Mouse (Mus musculus) hindlimb bud, embryonic 11.5 days (tissue): ENCODE data around the gene Ankrd33.
"Not testable (repeated sequence)": the region's sequence is repeated elsewhere in the genome, so short reads cannot be mapped to it uniquely, and the experiment has no call there.

ENCODE experiments used
- DNase-seq: peaks from one replicate; pipeline ENCODE4 v3.0.0-alpha.2; 2012; ENCODE audit warnings: low read depth, low spot score; ENCODE audit errors: extremely low spot score

Ankrd33 gene

DNA sequence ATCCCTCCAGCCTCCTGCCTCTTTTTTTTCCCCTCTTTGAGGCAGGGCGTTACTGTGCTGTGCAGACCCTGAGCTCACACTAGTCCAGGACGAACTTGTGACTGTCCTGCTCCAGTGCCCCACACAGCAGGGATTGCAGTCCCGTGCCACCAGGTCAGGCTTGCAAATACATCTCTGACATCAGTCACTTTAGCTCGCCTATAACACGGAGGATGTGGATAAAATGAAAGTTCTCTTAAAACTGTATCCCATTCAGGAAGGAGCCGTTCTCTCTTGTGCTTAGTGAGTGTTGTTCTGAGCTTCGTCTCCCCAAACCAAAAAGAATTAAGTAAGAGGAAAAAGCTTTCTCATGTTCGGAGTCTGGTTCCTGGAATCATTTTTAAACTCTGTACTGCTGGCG lies 29.1 kb upstream of the Ankrd33 start:
- no peak for DNase-seq

DNA sequence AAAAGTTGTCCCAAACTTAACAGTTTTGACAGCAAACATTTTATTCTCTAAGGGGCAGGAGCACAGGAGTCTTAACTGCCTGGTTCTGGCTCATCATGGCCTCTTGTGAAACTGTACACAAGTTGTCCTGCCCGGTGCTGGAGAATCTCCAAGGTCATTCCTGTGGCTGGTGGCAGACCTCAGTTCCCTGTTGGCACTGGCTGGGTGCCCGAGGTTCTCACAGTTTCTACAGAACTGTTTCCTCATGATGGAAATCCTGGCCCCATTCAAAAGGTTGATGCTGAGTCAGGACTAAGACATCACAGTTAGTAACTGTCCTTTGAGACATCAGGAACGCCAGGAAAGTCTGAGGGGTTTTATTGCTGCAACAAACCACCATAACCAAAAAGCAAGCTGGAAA lies 28.6 kb upstream of the Ankrd33 start:
- no peak for DNase-seq

GRCm38 (mm10) chr15:101088291-101088690 lies 27.3 kb upstream of the Ankrd33 start:
- no peak for DNase-seq

- DNase-seq, result no peak
Measured at GRCm38 (mm10) chr15:101091551-101091950, 24.0 kb upstream of the Ankrd33 start.

DNA sequence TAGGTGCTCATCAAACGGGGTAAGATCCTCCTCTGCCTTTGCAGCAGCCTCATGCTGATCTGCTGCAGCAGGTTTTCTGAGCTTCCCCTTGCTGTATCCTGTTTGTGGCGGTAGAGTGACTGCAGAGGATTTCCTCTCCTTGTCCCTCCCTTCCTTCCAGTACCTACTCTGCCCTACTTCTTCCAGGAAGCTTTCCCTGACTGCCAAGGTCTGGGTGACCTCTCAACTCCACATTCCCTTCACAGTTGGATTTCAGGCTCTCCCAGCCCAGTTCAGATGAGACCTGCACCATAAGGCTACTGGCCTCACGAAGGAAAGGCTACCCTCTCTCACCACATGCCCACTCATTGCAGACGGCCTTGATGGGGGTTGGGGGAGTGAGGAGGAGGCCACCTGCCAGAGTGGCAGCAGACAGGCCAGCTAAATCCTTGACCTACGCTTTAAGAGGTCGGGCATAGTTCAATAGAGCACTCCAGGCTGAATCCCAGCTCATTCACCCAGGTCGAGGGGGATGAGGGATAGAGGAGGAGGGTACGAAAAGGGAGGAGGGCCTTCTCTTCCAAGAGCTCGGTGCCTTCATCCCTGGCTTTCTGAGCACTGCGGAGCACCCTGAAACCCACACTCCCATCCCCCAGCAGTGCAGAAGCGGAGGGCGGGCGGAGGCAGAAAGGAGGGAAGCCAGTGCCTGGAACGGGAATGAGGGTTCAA lies 23.3 kb upstream of the Ankrd33 start:
- no peak for DNase-seq

DNA sequence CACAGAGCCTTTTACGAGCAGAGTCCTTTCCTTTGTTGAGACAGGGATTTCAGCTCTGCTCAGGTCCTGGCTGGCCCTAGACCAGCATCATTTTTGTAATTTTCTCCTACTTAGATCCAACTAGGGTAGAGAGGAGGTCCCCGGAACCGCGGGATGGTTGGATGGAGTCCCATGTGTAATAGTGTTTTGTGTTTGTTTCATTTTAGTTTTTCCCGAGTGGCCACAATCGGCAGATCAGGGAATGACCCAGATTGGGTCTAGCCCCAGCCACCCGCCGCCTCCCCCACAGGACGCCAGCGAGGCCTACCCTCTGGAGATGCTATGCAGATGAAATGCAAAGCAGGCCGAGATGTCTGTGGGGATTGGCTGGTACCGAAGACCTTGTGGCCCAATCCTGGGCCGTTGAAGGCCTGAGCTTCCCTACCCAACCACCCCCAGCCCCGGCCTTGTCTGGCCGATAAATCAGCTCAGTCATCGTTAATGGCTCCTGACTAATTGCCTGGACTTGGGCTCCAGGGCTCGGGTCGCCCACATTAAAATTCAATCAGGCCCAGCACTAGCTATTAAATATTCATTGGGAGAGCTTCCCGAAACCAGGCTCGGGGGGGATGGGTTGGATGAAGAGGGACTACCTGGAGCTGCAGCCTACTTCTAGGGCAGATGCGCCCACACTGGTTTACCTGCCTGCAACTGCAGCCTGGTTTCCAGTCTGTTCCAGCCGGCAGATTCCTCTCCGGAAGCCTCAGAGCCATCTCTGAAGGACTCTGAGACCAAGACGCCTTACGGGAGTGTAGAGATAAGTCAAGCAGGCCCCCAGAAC lies 22.5 kb upstream of the Ankrd33 start:
- DNase-seq, result no peak

DNA sequence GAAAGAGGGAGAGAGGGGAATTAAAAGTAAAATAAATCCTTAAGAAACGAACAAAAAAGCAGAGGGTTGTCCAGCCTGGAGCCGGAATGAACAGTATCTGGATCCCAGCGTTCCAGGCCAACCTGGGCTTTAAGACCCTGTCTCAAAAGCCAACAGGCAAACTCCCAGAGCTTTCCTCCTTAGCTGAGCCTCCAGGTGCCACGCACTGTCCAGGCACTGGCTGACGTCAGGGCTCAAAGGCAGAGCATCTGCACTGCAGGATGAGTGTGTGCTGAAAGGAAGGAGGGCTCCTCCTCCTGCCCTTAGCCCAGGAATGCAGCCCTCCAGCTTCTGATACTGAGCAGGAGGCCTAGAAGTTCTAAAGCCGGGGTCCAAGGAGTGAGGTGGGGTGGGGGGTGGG lies 21.6 kb upstream of the Ankrd33 start:
- no peak for DNase-seq

GRCm38 (mm10) chr15:101094979-101095378 lies 20.6 kb upstream of the Ankrd33 start:
- no peak for DNase-seq

DNA sequence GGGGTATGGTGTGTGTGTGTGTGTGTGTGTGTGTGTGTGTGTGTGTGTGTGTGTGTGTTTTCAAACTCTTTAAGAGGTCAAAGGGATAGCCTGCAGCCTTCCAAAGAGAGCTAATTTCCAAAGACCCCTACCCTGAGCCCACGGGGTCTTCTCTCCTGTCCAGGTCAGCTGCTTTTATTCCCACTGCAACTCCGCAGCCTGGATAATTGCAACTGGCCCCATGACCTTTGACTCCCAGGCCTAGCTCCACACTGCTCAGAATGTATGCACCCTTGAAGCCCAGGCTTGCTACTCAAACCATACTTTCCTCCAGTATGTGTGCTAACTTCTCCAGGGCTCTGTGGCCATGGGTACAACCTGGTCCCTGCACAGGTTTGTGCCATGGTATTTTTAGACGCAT lies 20.2 kb upstream of the Ankrd33 start:
- DNase-seq, result no peak

DNA sequence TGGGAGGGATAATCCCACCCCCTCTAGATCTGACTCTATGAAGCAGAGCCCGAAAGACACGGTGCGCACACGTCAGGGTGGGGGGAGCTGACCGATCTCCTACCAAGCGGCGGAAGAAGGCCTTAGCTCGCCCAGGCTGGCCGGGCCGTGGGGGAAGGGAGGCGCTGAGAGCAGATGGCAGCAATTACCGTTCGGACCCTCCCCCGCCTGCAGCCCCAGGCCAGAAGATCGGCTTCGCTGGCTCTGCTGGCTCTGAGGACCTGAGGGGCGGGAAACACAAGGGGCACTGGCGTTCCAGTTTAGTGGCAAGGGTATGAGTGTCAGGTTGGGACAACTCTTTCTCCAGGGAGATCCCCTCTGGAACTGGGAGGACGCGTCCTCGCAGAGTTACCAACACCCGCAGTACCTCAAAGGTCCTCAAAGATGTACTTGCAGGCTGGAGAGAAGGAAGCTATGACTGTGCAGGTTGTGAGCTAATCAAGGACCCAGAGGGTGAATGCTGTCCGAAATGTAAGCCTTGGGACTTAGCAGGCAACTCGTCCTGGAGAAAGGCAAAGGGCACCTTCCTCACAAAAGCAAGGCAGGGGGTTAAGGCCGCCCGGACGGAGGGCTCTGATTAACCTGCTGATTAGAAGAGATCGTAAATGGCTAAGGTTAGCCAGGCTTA lies 17.4 kb upstream of the Ankrd33 start:
- DNase-seq, result no peak

DNA sequence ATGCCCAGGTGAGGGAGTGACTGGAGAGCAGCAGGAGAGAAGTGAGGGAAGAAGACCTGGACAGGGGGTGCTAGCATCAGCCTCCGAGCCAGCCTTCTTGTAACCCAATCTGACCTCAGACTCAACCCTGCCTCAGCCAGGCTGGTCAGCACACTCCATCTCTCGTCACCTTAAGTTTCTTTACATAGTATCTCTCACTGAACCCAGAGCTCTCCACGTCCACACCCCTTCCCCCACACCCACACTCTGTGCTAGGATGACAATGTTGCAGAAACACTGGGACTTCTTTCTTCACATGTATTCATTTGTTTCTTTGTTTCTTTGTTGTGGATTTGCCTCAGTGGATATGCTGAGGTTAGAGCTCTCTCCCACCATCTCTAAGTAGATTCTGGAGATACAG lies 14.6 kb upstream of the Ankrd33 start:
- DNase-seq, result no peak

- no peak for DNase-seq
Measured at GRCm38 (mm10) chr15:101103605-101104304, 11.8 kb upstream of the Ankrd33 start.

DNA sequence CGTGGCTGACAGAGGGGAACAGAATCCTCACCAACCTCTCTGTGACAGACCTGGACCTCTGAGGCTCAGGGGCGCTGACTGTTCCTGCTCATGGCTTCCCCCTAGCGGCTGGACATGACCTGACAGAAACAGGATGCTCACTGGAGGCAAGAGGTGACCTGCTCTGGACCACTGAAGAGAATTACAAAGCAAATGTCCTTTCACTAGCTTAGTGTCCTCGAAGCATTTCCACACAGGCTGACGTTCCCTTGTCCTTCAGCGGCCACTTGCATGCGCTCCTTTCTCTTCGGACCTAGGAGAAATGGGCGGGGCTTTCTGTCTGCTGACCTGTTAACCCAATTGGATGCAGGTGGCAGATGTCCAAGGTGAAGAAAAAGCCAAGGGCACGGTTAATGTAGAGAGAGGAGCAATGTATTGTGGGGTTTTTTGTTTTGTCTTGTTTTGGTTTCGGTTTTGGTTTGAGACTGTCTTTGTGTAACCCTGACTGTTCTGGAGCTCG lies 10.0 kb upstream of the Ankrd33 start:
- DNase-seq, result no peak

DNA sequence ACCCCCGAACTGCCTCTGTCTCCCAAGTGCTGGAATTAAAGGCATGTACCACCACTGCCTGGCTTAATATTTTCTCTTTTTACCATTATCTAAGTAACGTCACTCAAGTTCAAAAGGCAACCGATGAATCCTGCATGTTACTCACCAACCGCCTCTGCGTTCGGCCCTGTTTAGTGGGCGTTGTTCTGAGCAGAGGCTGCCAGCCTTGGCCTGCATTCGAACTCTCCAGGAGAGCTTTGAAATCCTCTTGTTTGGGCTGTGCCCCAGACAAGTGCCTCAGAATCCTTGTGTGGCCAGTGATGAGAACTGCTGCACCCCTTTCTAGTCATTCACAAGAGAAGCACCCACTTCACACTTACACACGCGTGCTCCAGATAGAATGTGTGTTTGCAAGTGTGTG lies 9.5 kb upstream of the Ankrd33 start:
- DNase-seq, result no peak

DNA sequence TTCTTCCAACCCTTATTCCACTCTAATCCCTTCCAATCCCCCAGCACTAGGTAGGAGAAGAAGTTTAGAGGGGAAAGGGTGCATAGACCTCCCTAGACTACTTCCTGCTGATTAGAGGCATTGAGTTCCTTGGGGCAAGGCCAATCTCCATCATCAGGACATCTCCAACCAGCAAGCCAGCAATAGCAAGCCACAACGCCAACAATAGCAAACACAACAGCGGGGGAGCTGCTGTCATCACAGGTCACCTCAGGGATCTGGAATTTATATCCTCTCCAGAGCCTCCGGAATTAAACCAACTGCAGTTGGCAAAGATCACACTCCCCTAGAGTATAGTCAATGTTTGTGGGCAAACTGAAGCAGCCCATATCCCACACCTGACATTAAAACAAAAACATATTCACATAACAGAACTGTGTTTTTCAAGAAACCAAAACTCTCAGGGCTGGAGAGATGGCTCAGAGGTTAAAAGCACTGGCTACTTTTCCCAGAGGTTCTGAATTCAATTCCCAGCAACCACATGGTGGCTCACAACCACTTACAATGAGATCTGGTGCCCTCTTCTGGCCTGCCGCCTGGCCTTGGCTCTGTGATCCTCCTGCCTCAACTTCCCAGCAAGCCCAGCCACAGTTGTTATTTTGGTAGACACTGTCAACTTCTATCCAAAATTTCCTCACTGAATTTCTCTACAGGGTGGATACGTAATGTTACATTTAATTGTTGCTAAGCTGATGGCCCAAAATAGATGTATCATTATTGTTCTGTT lies 7.5 kb upstream of the Ankrd33 start:
- DNase-seq, result no peak

GRCm38 (mm10) chr15:101113176-101113575 lies 2.4 kb upstream of the Ankrd33 start:
- DNase-seq, result no peak

- DNase-seq, result not testable (repeated sequence)
Measured at GRCm38 (mm10) chr15:101113778-101114177, 1.8 kb upstream of the Ankrd33 start.

GRCm38 (mm10) chr15:101118399-101119125 lies 3.0 kb downstream of the Ankrd33 start:
- no peak for DNase-seq

DNA sequence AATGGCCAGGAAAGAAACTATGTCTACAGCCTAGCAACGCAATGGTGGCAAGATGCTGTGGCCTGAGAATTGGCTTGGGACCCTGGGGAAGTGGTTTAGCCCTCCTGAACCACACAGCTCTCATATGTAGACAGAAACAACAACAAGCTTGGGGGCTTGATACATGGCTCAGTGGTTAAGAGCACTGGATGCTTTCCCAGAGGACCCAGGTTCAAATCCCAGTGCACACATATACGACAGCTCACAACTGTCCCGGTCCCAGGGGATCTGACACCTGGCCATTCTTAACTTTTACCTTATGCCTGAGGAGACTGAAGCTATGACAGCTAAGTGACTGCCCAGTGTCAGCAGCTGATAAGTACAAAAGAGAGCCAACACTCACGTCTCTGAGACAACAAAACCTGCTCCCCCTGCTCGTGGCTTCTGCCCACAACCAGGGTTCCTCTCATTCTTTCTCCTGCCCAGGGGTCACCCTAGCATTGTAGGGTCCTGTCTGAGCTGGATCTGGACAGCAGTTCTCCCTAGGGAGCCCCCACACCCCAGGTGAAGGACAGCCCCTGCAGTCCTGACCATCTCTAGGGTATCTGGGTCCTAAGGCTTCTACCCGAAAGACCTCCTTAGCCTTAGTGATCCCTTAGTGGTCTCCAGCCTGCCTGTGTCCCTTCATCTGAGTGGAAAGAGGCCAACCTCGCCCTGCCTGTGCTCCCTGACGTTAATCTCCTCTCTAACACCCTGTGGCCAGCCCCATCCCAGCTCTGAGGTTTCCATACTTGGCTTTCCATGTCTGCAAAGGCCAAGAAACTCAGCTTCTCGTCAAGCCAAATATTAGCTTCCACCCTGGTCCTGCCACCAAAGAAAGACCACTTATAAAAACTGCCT lies 6.1 kb downstream of the Ankrd33 start:
- DNase-seq, result no peak
